Mouse (Mus musculus) spleen, adult 12 weeks (tissue): ENCODE measurements around the gene Sult1e1.

Experiments used
- DNase-seq: peaks from one replicate; pipeline ENCODE4 v3.0.0; 2022; ENCODE audit warnings: low spot score

Gene Sult1e1

GRCm38 (mm10) chr5:87591494-87591893 lies at the start of gene Sult1e1:
Gene Sult1e1 (minus strand): TSS chr5:87591594.
- no peak for DNase-seq

- no peak for DNase-seq
These were observed 31.3 kb upstream of the Sult1e1 start for GRCm38 (mm10) chr5:87622681-87623080.

GRCm38 (mm10) chr5:87615128-87615390 lies 23.7 kb upstream of the Sult1e1 start:
- no peak for DNase-seq

GRCm38 (mm10) chr5:87614364-87615127 lies 23.2 kb upstream of the Sult1e1 start:
- DNase-seq = no peak

- DNase-seq = no peak
These were observed 9.6 kb upstream of the Sult1e1 start for GRCm38 (mm10) chr5:87601018-87601417.

GRCm38 (mm10) chr5:87597891-87598290 lies 6.5 kb upstream of the Sult1e1 start:
- no peak for DNase-seq

- DNase-seq = no peak
These were observed 1.5 kb downstream of the Sult1e1 start for GRCm38 (mm10) chr5:87589916-87590315.

- no peak for DNase-seq
These were observed 11.0 kb downstream of the Sult1e1 start for GRCm38 (mm10) chr5:87580389-87580788.

GRCm38 (mm10) chr5:87574174-87574573 lies 17.2 kb downstream of the Sult1e1 start:
- no peak for DNase-seq

- no peak for DNase-seq
These were observed 17.9 kb downstream of the Sult1e1 start for GRCm38 (mm10) chr5:87573490-87573889.

- DNase-seq = no peak
These were observed 18.6 kb downstream of the Sult1e1 start for GRCm38 (mm10) chr5:87572781-87573180.

GRCm38 (mm10) chr5:87568845-87569244 lies 22.5 kb downstream of the Sult1e1 start, which contains the start of gene Sult1d1:
Gene Sult1d1 (minus strand): TSS chr5:87569027.
- no peak for DNase-seq

- DNase-seq = no peak
These were observed 24.1 kb downstream of the Sult1e1 start for GRCm38 (mm10) chr5:87567306-87567705.

GRCm38 (mm10) chr5:87562966-87563365 lies 28.4 kb downstream of the Sult1e1 start:
- no peak for DNase-seq

GRCm38 (mm10) chr5:87562526-87562925 lies 28.9 kb downstream of the Sult1e1 start:
- no peak for DNase-seq

GRCm38 (mm10) chr5:87560145-87560544 lies 31.2 kb downstream of the Sult1e1 start:
- no peak for DNase-seq

- DNase-seq = no peak
These were observed 40.5 kb downstream of the Sult1e1 start for GRCm38 (mm10) chr5:87550935-87551334.

- no peak for DNase-seq
These were observed 53.3 kb downstream of the Sult1e1 start, which contains the start of gene Sult1b1 for GRCm38 (mm10) chr5:87538111-87538510. Gene Sult1b1 (minus strand): TSS chr5:87538195.

GRCm38 (mm10) chr5:87535994-87536644 lies 55.3 kb downstream of the Sult1e1 start:
- DNase-seq = no peak

GRCm38 (mm10) chr5:87532288-87532687 lies 59.1 kb downstream of the Sult1e1 start:
- DNase-seq = no peak
